Mouse (Mus musculus) brain, embryonic 14.5 days (tissue): ENCODE measurements around the gene Ahnak2.

ENCODE experiments used
- CTCF ChIP-seq: fragments of 200-500 bp; IDR thresholded peaks from 2 replicates; pipeline ENCODE4 v1.5.1; 2012; ENCODE audit warnings: inconsistent platforms, mild to moderate bottlenecking, moderate library complexity, borderline replicate concordance; ENCODE audit not compliant: insufficient read depth, insufficient read length; ENCODE audit errors: extremely low read depth
- POLR2A ChIP-seq: fragments of 200-500 bp; IDR thresholded peaks from 2 replicates; pipeline ENCODE4 v1.6.1; 2012; ENCODE audit warnings: mild to moderate bottlenecking, inconsistent platforms, borderline replicate concordance; ENCODE audit not compliant: poor library complexity, insufficient read depth, insufficient read length, severe bottlenecking; ENCODE audit errors: extremely low read depth

DNA sequence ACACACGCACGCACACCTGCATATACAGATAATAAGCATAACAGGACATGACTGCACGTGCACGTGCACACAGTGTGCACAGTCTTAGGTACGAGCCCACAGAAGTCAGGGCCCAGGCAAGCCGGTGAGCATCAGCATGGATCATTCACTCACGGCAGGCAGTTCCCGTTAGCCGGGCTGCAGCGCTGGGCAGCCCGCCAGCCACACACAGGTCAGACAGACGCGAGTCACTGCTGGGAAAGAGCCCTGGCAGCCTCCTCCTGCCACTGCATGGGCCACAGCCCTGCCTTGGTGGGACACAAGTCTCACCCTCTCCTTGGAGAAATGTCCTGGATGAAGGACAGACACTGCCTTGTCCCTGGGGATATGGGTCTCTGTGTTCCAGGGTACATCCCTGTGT, 1.6 kb upstream of the Ahnak2 start:
- TF ChIP-seq POLR2A = no peak
- no peak for TF ChIP-seq CTCF
